Mouse (Mus musculus): Measurements from ENCODE around the gene Ccdc86.

DNA sequence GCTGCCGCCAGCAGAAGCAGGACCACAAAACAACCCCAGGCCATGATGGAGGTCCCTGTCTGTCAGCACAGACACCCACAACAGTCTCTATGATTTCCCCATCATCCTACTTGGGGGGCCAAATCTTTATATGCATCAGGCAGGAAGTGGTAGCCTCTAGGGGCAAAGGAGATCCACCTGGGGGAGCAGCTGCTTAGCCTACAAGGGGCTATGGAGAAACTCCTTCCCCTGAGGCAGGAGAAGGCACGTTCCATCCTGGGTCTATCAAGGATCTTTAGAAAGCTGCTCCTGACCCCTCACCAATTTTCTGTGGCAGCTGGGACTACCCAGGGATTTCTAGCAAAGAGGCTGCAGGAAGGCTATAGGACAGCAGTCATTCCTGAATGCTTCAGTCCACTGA, 28.5 kb downstream of the Ccdc86 start, which contains the start of gene Zp1:
- TF ChIP-seq GATA1 (IDR thresholded peaks at IDR 0.05; ENCODE audit: borderline replicate concordance, low read length) = no peak
- TF ChIP-seq CTCF (IDR thresholded peaks at IDR 0.05; ENCODE audit: low read depth, low read length) = no peak
- TF ChIP-seq POLR2AphosphoS5 (IDR thresholded peaks at IDR 0.05; ENCODE audit: insufficient replicate concordance, low read depth, low read length) = no peak
- no peak for TF ChIP-seq TAL1 (conservative IDR thresholded peaks at IDR 0.05; ENCODE audit: low read depth, low read length)
- TF ChIP-seq GATA2 (IDR thresholded peaks at IDR 0.05; ENCODE audit: borderline replicate concordance, low read depth, low read length) = no peak

Measured in G1E (cell line).